Mouse (Mus musculus) liver, adult 2 months (tissue): ENCODE data around the gene 1700020D05Rik.

ENCODE experiments used
- CTCF ChIP-seq: fragments of 200-500 bp; IDR thresholded peaks from 2 replicates; pipeline ENCODE4 v1.5.1; 2011; ENCODE audit warnings: low read depth, low read length, control low read depth
- POLR2A ChIP-seq: fragments of 200-500 bp; IDR thresholded peaks from 2 replicates; pipeline ENCODE4 v1.6.1; 2011; ENCODE audit warnings: low read length, control low read depth; ENCODE audit not compliant: insufficient read depth; ENCODE audit errors: extremely low read depth

- TF ChIP-seq CTCF, result no peak
- no peak for TF ChIP-seq POLR2A
These were observed 35.2 kb downstream of the 1700020D05Rik start, which contains the start of gene Ctsw for GRCm38 (mm10) chr19:5468374-5468773.
